Mouse (Mus musculus) spleen, adult 2 months (tissue): ENCODE data around the gene Ppp1r14c. TPM values are rescaled to one million over a fixed set of nuclear protein-coding genes. Genes with fewer than 3 reads are reported as not detected.

ENCODE experiments used
- DNase-seq, 2 experiments: peaks; one replicate each; pipeline versions ENCODE4 v3.0.0 to v3.0.0-alpha.2; 2012 to 2021; ENCODE audit warnings: low spot score in 2 of 2, low read depth in 1 of 2
- H3K27ac ChIP-seq: fragments of 200-500 bp; 2 replicates; pipeline ENCODE4 v1.5.1; 2012; ENCODE audit warnings: low read length, inconsistent platforms; ENCODE audit not compliant: insufficient read depth
- H3K27me3 ChIP-seq: fragments of 200-500 bp; 2 replicates; pipeline ENCODE4 v1.6.1; 2012; ENCODE audit warnings: mild to moderate bottlenecking, moderate library complexity, low read length, inconsistent platforms; ENCODE audit not compliant: control insufficient read depth, insufficient read depth
- H3K36me3 ChIP-seq: fragments of 200-500 bp; 2 replicates; pipeline ENCODE4 v1.6.1; 2012; ENCODE audit warnings: mild to moderate bottlenecking, low read length, inconsistent platforms; ENCODE audit not compliant: control insufficient read depth, insufficient read depth
- H3K4me1 ChIP-seq: fragments of 200-500 bp; 2 replicates; pipeline ENCODE4 v1.6.1; 2011; ENCODE audit warnings: inconsistent platforms; ENCODE audit not compliant: control insufficient read depth, insufficient read depth, insufficient read length
- H3K4me3 ChIP-seq: fragments of 200-500 bp; 2 replicates; pipeline ENCODE4 v1.5.1; 2011; ENCODE audit warnings: mild to moderate bottlenecking, inconsistent platforms; ENCODE audit not compliant: insufficient read depth, insufficient read length; ENCODE audit errors: extremely low read depth
- CTCF ChIP-seq: fragments of 200-500 bp; IDR thresholded peaks from 2 replicates; pipeline ENCODE4 v1.5.1; 2011; ENCODE audit warnings: mild to moderate bottlenecking, inconsistent platforms; ENCODE audit not compliant: insufficient read depth, insufficient read length, insufficient replicate concordance; ENCODE audit errors: extremely low read depth
- POLR2A ChIP-seq: fragments of 200-500 bp; IDR thresholded peaks from 2 replicates; pipeline ENCODE4 v1.6.1; 2011; ENCODE audit warnings: low read depth, low read length, inconsistent platforms
- WGBS: fragments of 180-500 bp; shearing (Covaris S2); methylation state at CpG from one replicate; pipeline ENCODE4 v1.1.7; 2018; 5-methylcytosine and 5-hydroxymethylcytosine counted together
- polyA plus RNA-seq: library from polyadenylated mRNA; depleted of rRNA; stranded (reverse); fragments of >200 nt; gene quantifications from 2 replicates; pipeline ENCODE4 v1.2.3, GENCODE M21; 2012; rRNA removed

The Ppp1r14c gene
- polyA plus RNA-seq, 1 experiment = not detected

GRCm38 (mm10) chr10:3512620-3513305 is 146.9 kb downstream of the Ppp1r14c start:
- Histone ChIP-seq H3K27me3 (no peaks in the 10 kb centered on the region), H3K27ac (no peak overlapping the region), H3K4me3 (no peak overlapping the region), H3K36me3 (no peaks in the 10 kb centered on the region), H3K4me1 (no peaks in the 10 kb centered on the region)
- WGBS = 76% methylated on average over 8 of the region's 8 CpGs
- TF ChIP-seq POLR2A (no peak), CTCF (no peak)
- DNase-seq = no peak

- Histone ChIP-seq H3K27ac (no peak overlapping the region), H3K36me3 (no peaks in the 10 kb centered on the region), H3K4me3 (no peak overlapping the region), H3K4me1 (no peaks in the 10 kb centered on the region), H3K27me3 (no peaks in the 10 kb centered on the region)
- TF ChIP-seq CTCF = no peak
- TF ChIP-seq POLR2A = no peak
- 82% methylated on average over 6 of the region's 6 CpGs for WGBS
- DNase-seq = no peak
These were observed 148.1 kb downstream of the Ppp1r14c start for GRCm38 (mm10) chr10:3513947-3514346.

Other genes with a start within 250 kb of the Ppp1r14c start
- not detected in 2 replicates for gene H60c, start 98.3 kb upstream of the Ppp1r14c start, polyA plus RNA-seq
- gene Iyd, start 174.2 kb downstream of the Ppp1r14c start, polyA plus RNA-seq = not detected in 2 replicates